Mouse (Mus musculus): Measurements from ENCODE around the gene Pfkm.

GRCm38 (mm10) chr15:98094905-98095304 lies 2.5 kb downstream of the Pfkm start:
- TF ChIP-seq SMC3 (IDR thresholded peaks at IDR 0.05; ENCODE audit: low read depth, low read length) (no peak), MEF2A (IDR thresholded peaks at IDR 0.05; ENCODE audit: borderline replicate concordance, low read depth, low read length) (no peak), POLR2AphosphoS2 (IDR thresholded peaks at IDR 0.05; ENCODE audit: low read depth, low read length) (no peak), RCOR1 (conservative IDR thresholded peaks at IDR 0.05; ENCODE audit: low read depth, low read length) (no peak)

All from CH12.LX (cell line).